Mouse (Mus musculus): ENCODE data around the gene Spats2l. TPM values are rescaled to one million over a fixed set of nuclear protein-coding genes. Genes with fewer than 3 reads are reported as not detected.

Spats2l gene
- polyA plus RNA-seq, 2 experiments: 2.8 to 7.6 TPM

DNA sequence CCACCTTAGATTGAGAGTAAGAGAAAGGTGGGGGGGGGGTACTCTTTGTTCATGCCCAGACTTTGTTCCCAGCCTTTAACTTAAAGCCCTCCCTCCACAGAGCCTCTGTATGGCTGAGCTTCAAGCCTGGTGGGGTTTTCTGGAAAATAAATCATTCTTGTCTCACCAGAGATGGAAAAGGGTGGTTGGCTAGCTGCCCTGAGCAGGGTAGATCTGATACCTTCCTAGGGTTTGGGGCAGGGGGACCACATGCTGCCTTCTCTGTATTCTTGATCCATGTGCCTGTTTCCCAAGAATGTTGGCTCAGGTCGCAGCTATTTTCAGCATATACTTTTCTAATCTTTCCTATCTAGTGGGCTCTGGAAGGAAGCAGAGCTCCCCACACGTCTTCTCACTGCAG, 43.1 kb downstream of the Spats2l start:
- no peak overlapping the region for H3K4me2 ChIP-seq (ENCODE audit: low read depth)
- H3K9me3 ChIP-seq (ENCODE audit: control insufficient read depth, low read length): no peaks in the 10 kb centered on the region
- 38% methylated on average over 2 of the region's 2 CpGs for whole genome bisulfite sequencing (ENCODE audit: insufficient replicate concordance)
- no peak overlapping the region for H3K9ac ChIP-seq (replicated peaks)
- no peak overlapping the region for H3K4me3 ChIP-seq (ENCODE audit: insufficient read depth in 1 of 2, low read depth in 2 of 2, low read length in 2 of 2)
- ATAC-seq (ENCODE audit: insufficient read depth): no peak
- TF ChIP-seq CTCF (IDR thresholded peaks at IDR 0.05; ENCODE audit: low read depth) (no peak), EP300 (IDR thresholded peaks at IDR 0.05; ENCODE audit: low read depth) (no peak)
- no peaks in the 10 kb centered on the region for H3K27me3 ChIP-seq (ENCODE audit: control insufficient read depth, insufficient read depth, low read length)
- H3K36me3 ChIP-seq (replicated peaks; ENCODE audit: control insufficient read depth, insufficient read depth, low read depth): no peaks in the 10 kb centered on the region
- no peak overlapping the region for H3K27ac ChIP-seq
- no peaks in the 10 kb centered on the region for H3K4me1 ChIP-seq (replicated peaks; ENCODE audit: control insufficient read depth in 2 of 2, insufficient read depth in 2 of 2, low read length in 1 of 2)
- no peak for DNase-seq (ENCODE audit: low read depth in 3 of 3, low spot score in 3 of 3)

DNA sequence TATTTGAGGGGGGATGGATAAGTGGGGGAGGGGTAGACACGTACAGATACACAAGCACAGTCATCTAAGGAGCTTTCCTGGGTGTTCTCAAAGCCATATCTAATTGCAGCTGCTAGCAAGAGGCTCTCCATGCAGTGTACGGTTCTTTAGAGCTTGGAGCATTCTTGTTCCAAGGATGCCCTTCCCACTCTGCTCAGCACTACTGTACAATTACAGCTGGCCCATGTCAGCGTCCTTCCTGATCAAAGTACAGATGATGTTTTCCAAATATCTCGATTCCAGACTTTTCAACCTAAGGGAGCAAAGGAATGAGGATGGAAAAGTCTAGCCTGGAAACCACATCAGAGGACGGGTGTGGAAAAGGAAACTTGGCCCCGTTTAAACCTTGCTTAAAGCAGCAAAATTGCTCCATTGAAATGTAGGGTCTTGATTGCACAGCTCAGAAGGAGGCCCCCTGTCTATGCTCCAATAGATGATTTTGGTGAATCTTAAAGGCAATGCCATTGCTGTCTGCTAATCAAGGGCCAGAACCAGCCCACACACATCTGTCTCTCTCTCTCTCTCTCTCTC, 46.6 kb downstream of the Spats2l start:
- TF ChIP-seq CTCF (IDR thresholded peaks at IDR 0.05; ENCODE audit: low read depth) (no peak), EP300 (IDR thresholded peaks at IDR 0.05; ENCODE audit: low read depth) (no peak)
- Histone ChIP-seq H3K4me3 (ENCODE audit: insufficient read depth in 1 of 2, low read depth in 2 of 2, low read length in 2 of 2) (no peak overlapping the region), H3K9me3 (ENCODE audit: control insufficient read depth, low read length) (no peaks in the 10 kb centered on the region), H3K4me2 (ENCODE audit: low read depth) (no peak overlapping the region), H3K9ac (replicated peaks) (no peak overlapping the region), H3K36me3 (replicated peaks; ENCODE audit: control insufficient read depth, insufficient read depth, low read depth) (no peaks in the 10 kb centered on the region), H3K27me3 (ENCODE audit: control insufficient read depth, insufficient read depth, low read length) (no peaks in the 10 kb centered on the region), H3K27ac (no peak overlapping the region), H3K4me1 (replicated peaks; ENCODE audit: control insufficient read depth in 2 of 2, insufficient read depth in 2 of 2, low read length in 1 of 2) (no peaks in the 10 kb centered on the region)
- ATAC-seq (ENCODE audit: insufficient read depth): no peak
- WGBS (ENCODE audit: insufficient replicate concordance): 47% methylated on average over 6 of the region's 6 CpGs
- no peak for DNase-seq (ENCODE audit: low read depth in 3 of 3, low spot score in 3 of 3)

- TF ChIP-seq CTCF (IDR thresholded peaks at IDR 0.05; ENCODE audit: low read depth): no peak
- no peak for TF ChIP-seq EP300 (IDR thresholded peaks at IDR 0.05; ENCODE audit: low read depth)
- Histone ChIP-seq H3K9ac (replicated peaks) (no peak overlapping the region), H3K36me3 (replicated peaks; ENCODE audit: control insufficient read depth, insufficient read depth, low read depth) (no peaks in the 10 kb centered on the region), H3K9me3 (ENCODE audit: control insufficient read depth, low read length) (no peaks in the 10 kb centered on the region), H3K27me3 (ENCODE audit: control insufficient read depth, insufficient read depth, low read length) (no peaks in the 10 kb centered on the region), H3K4me3 (ENCODE audit: insufficient read depth in 1 of 2, low read depth in 2 of 2, low read length in 2 of 2) (no peak overlapping the region), H3K4me2 (ENCODE audit: low read depth) (no peak overlapping the region), H3K27ac (no peak overlapping the region), H3K4me1 (replicated peaks; ENCODE audit: control insufficient read depth in 2 of 2, insufficient read depth in 2 of 2, low read length in 1 of 2) (no peaks in the 10 kb centered on the region)
- 69% methylated on average over 17 of the region's 17 CpGs for WGBS (ENCODE audit: insufficient replicate concordance)
- DNase-seq (ENCODE audit: low read depth in 3 of 3, low spot score in 3 of 3) (no peak), ATAC-seq (ENCODE audit: insufficient read depth) (no peak)
These were observed 51.2 kb downstream of the Spats2l start for GRCm38 (mm10) chr1:57824966-57825759.

- Histone ChIP-seq H3K4me2 (ENCODE audit: low read depth) (no peak overlapping the region), H3K4me1 (replicated peaks; ENCODE audit: control insufficient read depth in 2 of 2, insufficient read depth in 2 of 2, low read length in 1 of 2) (no peaks in the 10 kb centered on the region), H3K27ac (no peak overlapping the region), H3K36me3 (replicated peaks; ENCODE audit: control insufficient read depth, insufficient read depth, low read depth) (no peaks in the 10 kb centered on the region), H3K4me3 (ENCODE audit: insufficient read depth in 1 of 2, low read depth in 2 of 2, low read length in 2 of 2) (no peak overlapping the region), H3K9me3 (ENCODE audit: control insufficient read depth, low read length) (no peaks in the 10 kb centered on the region), H3K27me3 (ENCODE audit: control insufficient read depth, insufficient read depth, low read length) (no peaks in the 10 kb centered on the region), H3K9ac (replicated peaks) (no peak overlapping the region)
- ATAC-seq (ENCODE audit: insufficient read depth) (no peak), DNase-seq (ENCODE audit: low read depth in 3 of 3, low spot score in 3 of 3) (no peak)
- 64% methylated on average over 9 of the region's 9 CpGs for WGBS (ENCODE audit: insufficient replicate concordance)
- TF ChIP-seq EP300 (IDR thresholded peaks at IDR 0.05; ENCODE audit: low read depth) (no peak), CTCF (IDR thresholded peaks at IDR 0.05; ENCODE audit: low read depth) (no peak)
These were observed 52.3 kb downstream of the Spats2l start for GRCm38 (mm10) chr1:57826245-57826644.

DNA sequence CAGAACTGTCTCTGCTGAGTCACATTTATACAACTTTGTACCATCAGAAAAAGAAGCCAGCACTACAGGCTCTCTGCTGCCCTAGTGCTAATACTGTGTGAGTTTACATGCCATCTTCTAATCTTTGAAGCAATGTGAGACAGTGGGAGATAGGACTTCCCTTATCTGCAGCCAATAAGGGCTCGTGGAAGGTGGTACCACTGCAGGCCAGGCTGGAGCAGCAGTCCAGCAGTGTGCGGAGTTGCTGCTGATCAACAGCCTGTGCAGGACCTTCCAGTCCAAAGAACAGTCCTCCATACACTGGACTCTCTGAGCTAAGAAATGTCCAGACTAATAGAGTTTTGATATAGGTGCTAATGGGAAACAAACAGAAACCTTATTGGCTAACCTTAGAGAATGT, 59.2 kb downstream of the Spats2l start:
- Histone ChIP-seq H3K9ac (replicated peaks) (no peak overlapping the region), H3K4me3 (ENCODE audit: insufficient read depth in 1 of 2, low read depth in 2 of 2, low read length in 2 of 2) (no peak overlapping the region), H3K4me2 (ENCODE audit: low read depth) (no peak overlapping the region), H3K27me3 (ENCODE audit: control insufficient read depth, insufficient read depth, low read length) (no peaks in the 10 kb centered on the region), H3K36me3 (replicated peaks; ENCODE audit: control insufficient read depth, insufficient read depth, low read depth) (no peaks in the 10 kb centered on the region), H3K27ac (no peak overlapping the region), H3K4me1 (replicated peaks; ENCODE audit: control insufficient read depth in 2 of 2, insufficient read depth in 2 of 2, low read length in 1 of 2) (no peaks in the 10 kb centered on the region), H3K9me3 (ENCODE audit: control insufficient read depth, low read length) (no peaks in the 10 kb centered on the region)
- 58% methylated on average over 2 of the region's 2 CpGs for WGBS (ENCODE audit: insufficient replicate concordance)
- DNase-seq (ENCODE audit: low read depth in 3 of 3, low spot score in 3 of 3) (no peak), ATAC-seq (ENCODE audit: insufficient read depth) (no peak; the same call in 1 of the 2 replicates)
- TF ChIP-seq CTCF (IDR thresholded peaks at IDR 0.05; ENCODE audit: low read depth): no peak
- no peak for TF ChIP-seq EP300 (IDR thresholded peaks at IDR 0.05; ENCODE audit: low read depth)

Measured in liver, embryonic 14.5 days (tissue).